Mouse (Mus musculus): ENCODE measurements around the gene Dpy19l3. TPM values are rescaled to one million over a fixed set of nuclear protein-coding genes. Genes with fewer than 3 reads are reported as not detected.
A peak's percentile ranks its signal among the peaks of the same experiment; 100 is the strongest.

Dpy19l3 gene
- polyA plus RNA-seq, 1 experiment from 2014 or later, result 39.5 TPM

DNA sequence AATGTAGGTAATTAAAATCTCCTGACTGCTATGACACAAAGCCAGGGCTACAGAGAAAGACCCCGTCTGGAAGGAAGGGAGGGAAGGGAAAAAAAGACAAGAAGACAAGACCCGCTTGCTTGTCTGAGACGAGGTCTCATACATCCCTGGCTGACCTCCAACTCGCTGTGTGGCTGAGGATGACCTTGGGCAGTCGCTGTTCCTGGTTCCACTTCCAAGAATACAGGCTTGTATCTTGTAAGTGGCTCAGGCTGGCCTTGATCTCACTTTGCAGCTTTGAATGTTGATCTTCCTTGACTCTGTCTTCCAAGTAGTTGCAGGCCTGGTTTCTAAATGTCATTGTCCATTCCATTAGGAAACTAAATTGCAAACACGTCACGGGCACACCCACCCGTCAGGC is 55.2 kb downstream of the Dpy19l3 start:
- peaks cover 4% of the 10 kb centered on the region; the same call in 1 of the 2 replicates for H3K36me3 ChIP-seq (replicated peaks; ENCODE audit: control insufficient read depth, insufficient read depth, low read depth, low read length)
- no peaks in the 10 kb centered on the region for H3K27me3 ChIP-seq (ENCODE audit: control insufficient read depth, insufficient read depth, low read length)
- DNase-seq (ENCODE audit: low spot score) (no peak), ATAC-seq (replicated peaks; ENCODE audit: insufficient number of reproducible peaks, low FRiP score, low TSS enrichment, low read depth) (no peak)
- no peak overlapping the region for H3K9ac ChIP-seq (replicated peaks; ENCODE audit: low read length)
- no peaks in the 10 kb centered on the region for H3K4me1 ChIP-seq (ENCODE audit: control insufficient read depth, insufficient read depth, low read length)
- no peak overlapping the region for H3K27ac ChIP-seq (replicated peaks; ENCODE audit: low read depth, low read length)
- WGBS, result 90% methylated on average over 8 of the region's 8 CpGs
- H3K4me2 ChIP-seq (ENCODE audit: low read depth, low read length), result no peak overlapping the region
- H3K9me3 ChIP-seq (replicated peaks; ENCODE audit: control insufficient read depth, low read length), result no peaks in the 10 kb centered on the region
- no peak overlapping the region for H3K4me3 ChIP-seq (ENCODE audit: low read depth, low read length)

DNA sequence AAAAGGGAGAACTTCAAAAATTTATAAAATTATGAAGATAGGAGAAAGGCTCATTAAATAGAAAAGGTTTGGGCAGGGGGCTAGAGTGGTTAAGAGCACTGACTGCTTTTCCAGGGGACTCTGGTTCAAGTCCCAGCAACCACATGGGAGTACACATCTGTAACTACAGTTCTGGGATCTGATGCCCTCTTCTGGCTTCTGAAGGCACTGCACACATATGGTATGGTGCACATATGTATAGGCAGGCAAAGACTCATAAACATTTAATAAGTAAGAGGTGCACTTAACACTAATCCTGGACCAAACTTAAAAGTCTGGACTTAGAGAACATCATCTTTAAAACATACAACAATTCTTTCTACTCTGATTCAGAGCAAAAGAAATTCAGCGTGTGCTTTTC is 56.2 kb downstream of the Dpy19l3 start:
- H3K36me3 ChIP-seq (replicated peaks; ENCODE audit: control insufficient read depth, insufficient read depth, low read depth, low read length), result no peaks in the 10 kb centered on the region; the same call in 1 of the 2 replicates

DNA sequence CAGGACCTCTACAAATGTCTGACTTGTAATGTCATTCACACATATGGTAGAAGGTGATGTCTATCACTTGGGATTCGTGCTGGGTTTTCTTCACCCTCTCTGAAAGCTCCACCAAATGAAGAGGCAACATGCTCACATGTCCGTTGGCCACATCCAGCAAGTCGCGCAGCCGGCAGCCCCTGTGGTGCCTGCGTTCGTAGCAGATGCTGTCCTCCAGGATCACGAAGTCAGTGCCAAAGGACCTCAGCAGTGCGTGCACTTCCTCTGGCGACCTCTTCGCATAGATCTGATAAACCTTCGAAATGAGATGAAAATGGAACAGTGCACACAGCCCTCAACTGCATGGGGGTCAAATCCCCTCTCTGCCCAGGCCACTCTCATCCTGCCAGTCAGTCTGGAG is 61.6 kb downstream of the Dpy19l3 start:
- no peak overlapping the region for H3K9ac ChIP-seq (replicated peaks; ENCODE audit: low read length)
- H3K4me3 ChIP-seq (ENCODE audit: low read depth, low read length), result no peak overlapping the region
- ATAC-seq (replicated peaks; ENCODE audit: insufficient number of reproducible peaks, low FRiP score, low TSS enrichment, low read depth) (no peak), DNase-seq (ENCODE audit: low spot score) (no peak)
- H3K9me3 ChIP-seq (replicated peaks; ENCODE audit: control insufficient read depth, low read length), result no peaks in the 10 kb centered on the region
- no peak overlapping the region for H3K27ac ChIP-seq (replicated peaks; ENCODE audit: low read depth, low read length)
- no peaks in the 10 kb centered on the region for H3K27me3 ChIP-seq (ENCODE audit: control insufficient read depth, insufficient read depth, low read length)
- H3K36me3 ChIP-seq (replicated peaks; ENCODE audit: control insufficient read depth, insufficient read depth, low read depth, low read length), result no peaks in the 10 kb centered on the region; the same call in 1 of the 2 replicates
- no peaks in the 10 kb centered on the region; the same call in 1 of the 2 replicates for H3K4me1 ChIP-seq (ENCODE audit: control insufficient read depth, insufficient read depth, low read length)
- H3K4me2 ChIP-seq (ENCODE audit: low read depth, low read length), result no peak overlapping the region
- WGBS, result 93% methylated on average over 12 of the region's 12 CpGs

More for the DNA sequence above, 56.2 kb downstream of the Dpy19l3 start:
- no peak for DNase-seq (ENCODE audit: low spot score)
- Histone ChIP-seq H3K27me3 (ENCODE audit: control insufficient read depth, insufficient read depth, low read length) (no peaks in the 10 kb centered on the region), H3K27ac (replicated peaks; ENCODE audit: low read depth, low read length) (no peak overlapping the region), H3K4me3 (ENCODE audit: low read depth, low read length) (no peak overlapping the region), H3K9ac (replicated peaks; ENCODE audit: low read length) (no peak overlapping the region), H3K4me1 (ENCODE audit: control insufficient read depth, insufficient read depth, low read length) (no peaks in the 10 kb centered on the region), H3K4me2 (ENCODE audit: low read depth, low read length) (no peak overlapping the region), H3K9me3 (replicated peaks; ENCODE audit: control insufficient read depth, low read length) (no peaks in the 10 kb centered on the region)
- no peak for ATAC-seq (replicated peaks; ENCODE audit: insufficient number of reproducible peaks, low FRiP score, low TSS enrichment, low read depth)
- 88% methylated on average over 1 of the region's 1 CpGs for WGBS

DNA sequence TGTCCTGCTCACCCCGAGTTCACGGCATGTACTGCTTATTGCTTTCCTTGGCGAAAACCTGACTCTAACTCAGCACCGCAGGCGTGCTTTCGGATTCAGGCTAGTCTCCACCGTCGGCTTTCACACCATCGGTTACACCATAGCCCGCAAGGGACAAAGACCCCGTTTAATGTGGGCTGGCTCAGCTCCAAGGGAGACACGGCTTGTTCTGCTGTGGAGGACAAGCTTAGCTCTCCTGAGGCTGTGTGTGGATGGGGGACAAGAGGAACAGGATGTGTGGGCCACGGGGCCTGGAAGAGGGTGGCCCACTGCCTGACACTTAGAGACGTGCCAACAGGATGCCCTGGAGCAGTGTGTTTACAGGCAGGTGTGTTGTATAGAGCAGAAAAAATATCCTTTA is 62.1 kb downstream of the Dpy19l3 start:
- Histone ChIP-seq H3K27ac (replicated peaks; ENCODE audit: low read depth, low read length) (no peak overlapping the region), H3K36me3 (replicated peaks; ENCODE audit: control insufficient read depth, insufficient read depth, low read depth, low read length) (no peaks in the 10 kb centered on the region; the same call in 1 of the 2 replicates), H3K4me1 (ENCODE audit: control insufficient read depth, insufficient read depth, low read length) (no peaks in the 10 kb centered on the region; the same call in 1 of the 2 replicates), H3K4me3 (ENCODE audit: low read depth, low read length) (no peak overlapping the region), H3K4me2 (ENCODE audit: low read depth, low read length) (no peak overlapping the region), H3K27me3 (ENCODE audit: control insufficient read depth, insufficient read depth, low read length) (no peaks in the 10 kb centered on the region), H3K9ac (replicated peaks; ENCODE audit: low read length) (no peak overlapping the region), H3K9me3 (replicated peaks; ENCODE audit: control insufficient read depth, low read length) (no peaks in the 10 kb centered on the region)
- DNase-seq (ENCODE audit: low spot score), result no peak
- ATAC-seq (replicated peaks; ENCODE audit: insufficient number of reproducible peaks, low FRiP score, low TSS enrichment, low read depth), result no peak
- 85% methylated on average over 14 of the region's 14 CpGs for WGBS

DNA sequence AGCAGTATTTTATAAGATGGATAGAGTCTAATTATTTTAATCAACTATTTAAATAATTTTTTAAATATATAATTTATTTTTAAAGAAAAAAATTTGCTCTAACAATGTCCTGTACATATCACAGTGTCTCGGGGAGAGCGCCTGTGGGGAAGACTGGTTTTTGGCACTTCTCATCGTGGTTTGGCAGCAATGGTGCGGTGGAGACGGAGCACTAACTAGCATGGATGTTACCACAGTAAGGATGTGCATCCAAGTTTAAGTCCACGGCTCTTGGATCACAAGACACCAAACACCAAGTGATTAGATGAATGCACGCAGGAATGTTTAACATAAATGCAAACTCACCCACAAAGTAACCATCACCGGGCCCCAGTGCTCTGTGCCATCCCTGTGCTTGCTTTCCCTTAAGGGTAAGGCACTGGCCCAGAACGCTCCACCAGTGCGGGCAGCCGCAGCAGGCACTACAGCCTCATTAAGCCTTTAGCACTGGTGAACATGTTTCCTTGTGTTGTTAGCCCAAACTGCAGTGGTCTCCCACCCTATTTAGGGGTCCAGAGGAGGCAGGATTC is 65.4 kb downstream of the Dpy19l3 start:
- ATAC-seq (replicated peaks; ENCODE audit: insufficient number of reproducible peaks, low FRiP score, low TSS enrichment, low read depth) (no peak), DNase-seq (ENCODE audit: low spot score) (no peak)
- Histone ChIP-seq H3K4me3 (ENCODE audit: low read depth, low read length) (no peak overlapping the region), H3K36me3 (replicated peaks; ENCODE audit: control insufficient read depth, insufficient read depth, low read depth, low read length) (no peaks in the 10 kb centered on the region), H3K9ac (replicated peaks; ENCODE audit: low read length) (no peak overlapping the region), H3K27me3 (ENCODE audit: control insufficient read depth, insufficient read depth, low read length) (no peaks in the 10 kb centered on the region), H3K4me2 (ENCODE audit: low read depth, low read length) (no peak overlapping the region), H3K9me3 (replicated peaks; ENCODE audit: control insufficient read depth, low read length) (no peaks in the 10 kb centered on the region), H3K4me1 (ENCODE audit: control insufficient read depth, insufficient read depth, low read length) (no peaks in the 10 kb centered on the region; the same call in 1 of the 2 replicates), H3K27ac (replicated peaks; ENCODE audit: low read depth, low read length) (no peak overlapping the region)
- WGBS, result 91% methylated on average over 11 of the region's 11 CpGs

DNA sequence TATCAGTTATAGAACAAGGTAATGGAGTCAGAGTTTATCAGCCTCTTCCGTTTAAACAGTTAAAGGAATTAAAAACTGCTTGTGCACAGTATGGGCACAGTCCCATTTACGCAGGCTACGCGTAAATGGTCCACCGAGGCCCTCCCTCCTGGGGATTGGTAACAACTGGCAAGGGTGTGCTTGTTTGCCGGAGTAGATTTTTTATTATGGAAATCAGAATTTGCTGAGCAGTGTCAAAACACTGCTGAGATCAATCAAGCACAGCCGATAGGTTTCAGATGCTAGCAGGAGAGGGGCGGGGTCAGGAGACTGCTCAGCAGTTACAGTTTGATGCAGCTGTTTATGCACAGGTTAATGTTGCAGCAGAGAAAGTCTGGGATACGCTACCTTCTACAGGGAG is 66.0 kb downstream of the Dpy19l3 start:
- Histone ChIP-seq H3K4me1 (ENCODE audit: control insufficient read depth, insufficient read depth, low read length) (no peaks in the 10 kb centered on the region; the same call in 1 of the 2 replicates), H3K4me2 (ENCODE audit: low read depth, low read length) (no peak overlapping the region)
- peak; percentile 33 for DNase-seq (ENCODE audit: low spot score)

DNA sequence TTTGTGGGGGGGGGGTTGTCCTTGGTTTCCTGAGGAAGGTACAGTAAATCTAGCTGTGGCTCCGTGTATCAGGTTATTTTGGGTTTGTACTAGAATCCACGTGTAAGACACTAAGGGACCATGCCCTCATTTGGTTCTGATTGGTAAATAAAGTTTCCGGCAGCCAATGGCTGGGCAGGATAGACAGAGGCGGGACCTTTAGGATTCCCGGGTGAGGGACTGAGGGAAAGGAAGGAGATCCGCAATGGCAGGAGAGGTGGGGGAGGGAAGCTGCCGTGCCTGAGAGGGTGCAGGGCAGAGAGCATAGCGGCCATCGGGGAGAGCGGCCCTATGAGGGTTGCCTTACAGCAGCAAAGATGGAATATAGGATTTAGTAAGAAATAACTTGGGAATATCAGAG is 67.0 kb downstream of the Dpy19l3 start:
- no peak overlapping the region for H3K4me2 ChIP-seq (ENCODE audit: low read depth, low read length)
- H3K4me3 ChIP-seq (ENCODE audit: low read depth, low read length), result no peak overlapping the region
- no peak overlapping the region for H3K9ac ChIP-seq (replicated peaks; ENCODE audit: low read length)
- H3K9me3 ChIP-seq (replicated peaks; ENCODE audit: control insufficient read depth, low read length), result no peaks in the 10 kb centered on the region
- DNase-seq (ENCODE audit: low spot score) (peak; percentile 36), ATAC-seq (replicated peaks; ENCODE audit: insufficient number of reproducible peaks, low FRiP score, low TSS enrichment, low read depth) (0 out of 2 replicates have a peak, but pooled peaks have one; percentile 24)
- no peaks in the 10 kb centered on the region for H3K36me3 ChIP-seq (replicated peaks; ENCODE audit: control insufficient read depth, insufficient read depth, low read depth, low read length)
- no peak overlapping the region for H3K27ac ChIP-seq (replicated peaks; ENCODE audit: low read depth, low read length)
- 15% methylated on average over 10 of the region's 10 CpGs for WGBS
- no peaks in the 10 kb centered on the region for H3K27me3 ChIP-seq (ENCODE audit: control insufficient read depth, insufficient read depth, low read length)
- H3K4me1 ChIP-seq (ENCODE audit: control insufficient read depth, insufficient read depth, low read length), result no peaks in the 10 kb centered on the region; the same call in 1 of the 2 replicates

More for the DNA sequence above, 66.0 kb downstream of the Dpy19l3 start:
- Histone ChIP-seq H3K27me3 (ENCODE audit: control insufficient read depth, insufficient read depth, low read length) (no peaks in the 10 kb centered on the region), H3K9me3 (replicated peaks; ENCODE audit: control insufficient read depth, low read length) (no peaks in the 10 kb centered on the region), H3K4me3 (ENCODE audit: low read depth, low read length) (no peak overlapping the region), H3K27ac (replicated peaks; ENCODE audit: low read depth, low read length) (no peak overlapping the region), H3K9ac (replicated peaks; ENCODE audit: low read length) (no peak overlapping the region), H3K36me3 (replicated peaks; ENCODE audit: control insufficient read depth, insufficient read depth, low read depth, low read length) (no peaks in the 10 kb centered on the region)
- 67% methylated on average over 9 of the region's 9 CpGs for WGBS
- no peak for ATAC-seq (replicated peaks; ENCODE audit: insufficient number of reproducible peaks, low FRiP score, low TSS enrichment, low read depth)

DNA sequence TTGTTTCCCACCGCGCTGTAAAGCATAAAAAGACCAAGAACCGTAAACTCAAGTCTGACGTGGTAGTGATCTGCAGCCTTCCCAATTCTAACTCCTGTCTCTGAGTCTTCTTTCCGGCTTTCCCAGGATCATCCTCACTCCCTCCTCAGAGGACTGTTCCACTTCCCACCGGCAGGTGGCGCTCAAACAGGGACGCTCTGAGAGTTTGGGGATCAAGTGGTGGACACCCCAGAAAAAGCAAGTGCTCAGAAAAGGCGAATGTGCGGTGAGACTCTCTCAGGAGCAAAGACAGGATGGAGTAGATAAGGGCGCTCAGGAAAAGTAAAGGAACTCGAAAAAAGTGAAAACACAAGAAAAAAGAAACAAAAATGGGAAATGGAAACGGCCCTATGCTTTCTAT is 67.5 kb downstream of the Dpy19l3 start:
- Histone ChIP-seq H3K27me3 (ENCODE audit: control insufficient read depth, insufficient read depth, low read length) (no peaks in the 10 kb centered on the region), H3K9ac (replicated peaks; ENCODE audit: low read length) (no peak overlapping the region), H3K4me2 (ENCODE audit: low read depth, low read length) (no peak overlapping the region), H3K27ac (replicated peaks; ENCODE audit: low read depth, low read length) (no peak overlapping the region), H3K4me1 (ENCODE audit: control insufficient read depth, insufficient read depth, low read length) (no peaks in the 10 kb centered on the region; the same call in 1 of the 2 replicates), H3K9me3 (replicated peaks; ENCODE audit: control insufficient read depth, low read length) (no peaks in the 10 kb centered on the region), H3K4me3 (ENCODE audit: low read depth, low read length) (no peak overlapping the region), H3K36me3 (replicated peaks; ENCODE audit: control insufficient read depth, insufficient read depth, low read depth, low read length) (no peaks in the 10 kb centered on the region)
- WGBS, result 28% methylated on average over 13 of the region's 13 CpGs
- DNase-seq (ENCODE audit: low spot score) (peak; percentile 64), ATAC-seq (replicated peaks; ENCODE audit: insufficient number of reproducible peaks, low FRiP score, low TSS enrichment, low read depth) (no peak)
